Comparison of ENCODE assay signal across 9 mouse cellular contexts in genomic region chr2:157471292-157471691, GRCm38 (mm10). TPM values are rescaled to one million over a fixed set of nuclear protein-coding genes. Genes with fewer than 3 reads are reported as not detected.
DNase-seq lines count a peak whose midpoint lies in the region; ATAC-seq and TF ChIP-seq lines count a peak whose summit lies in the region.
"Had no signal": no experiment of that assay in that cellular context is flagged by ENCODE, and none has a peak within 500 bp of the region (broad histone marks: within the 10 kb centered on the region; RNA-seq: fewer than 3 reads in every experiment).

No protein-coding gene starts in this region.

- H3K9me3 ChIP-seq in limb, embryonic 12.5 days: no peaks in the 10 kb centered on the region
- no peaks in the 10 kb centered on the region for H3K9me3 ChIP-seq in stomach, postnatal 0 days (ENCODE audit: control insufficient read depth, low read length)

- no peak for TF ChIP-seq EP300 in stomach, postnatal 0 days (optimal IDR thresholded peaks at IDR 0.05)

- no peak overlapping the region for H3K4me3 ChIP-seq in limb, embryonic 12.5 days (replicated peaks)
- H3K4me3 ChIP-seq in stomach, postnatal 0 days (ENCODE audit: low read depth, low read length): no peak overlapping the region
- H3K4me3 ChIP-seq: erythroblast, embryonic 14.5 days had no signal

- H3K36me3 ChIP-seq in limb, embryonic 12.5 days: peaks cover 57% of the 10 kb centered on the region
- peaks cover 25% of the 10 kb centered on the region for H3K36me3 ChIP-seq in stomach, postnatal 0 days (ENCODE audit: control insufficient read depth, insufficient read depth, low read length)

- WGBS in limb, embryonic 12.5 days: 78% methylated on average over 7 of the region's 7 CpGs
- 54% methylated on average over 7 of the region's 7 CpGs for WGBS in stomach, postnatal 0 days

- H3K4me1 ChIP-seq in limb, embryonic 12.5 days (replicated peaks): peaks cover 74% of the 10 kb centered on the region
- 0 out of 2 replicates have a peak, but pooled peaks cover 3% of the 10 kb centered on the region for H3K4me1 ChIP-seq in stomach, postnatal 0 days (replicated peaks; ENCODE audit: control insufficient read depth, insufficient read depth)

- no peak overlapping the region for H3K4me2 ChIP-seq in limb, embryonic 12.5 days
- H3K4me2 ChIP-seq in stomach, postnatal 0 days (replicated peaks; ENCODE audit: low read depth): no peak overlapping the region

- TF ChIP-seq CTCF in stomach, postnatal 0 days (IDR thresholded peaks at IDR 0.05; ENCODE audit: low read depth): no peak

- DNase-seq in gastrocnemius, adult 18-20 months (ENCODE audit: low spot score): peak; percentile 22
- no peak for DNase-seq in gastrocnemius, postnatal 36 days
- peak; percentile 46 for DNase-seq in ovary, postnatal 36 days (ENCODE audit: low spot score)
- DNase-seq in ovary, postnatal 14 days (ENCODE audit: low spot score): no peak
- DNase-seq in stomach, postnatal 0 days (ENCODE audit: low spot score): no peak
- DNase-seq in layer of hippocampus, adult 11-12 months (ENCODE audit: low spot score): no peak
- no peak for DNase-seq in heart, postnatal 36 days

- H3K9ac ChIP-seq in limb, embryonic 12.5 days (replicated peaks): peak overlapping the region; percentile 23
- no peak overlapping the region for H3K9ac ChIP-seq in stomach, postnatal 0 days (ENCODE audit: low read length)

- ATAC-seq in limb, embryonic 12.5 days (ENCODE audit: insufficient number of reproducible peaks, insufficient read depth, low FRiP score, low TSS enrichment, low read depth): no peak
- ATAC-seq in stomach, postnatal 0 days (ENCODE audit: low FRiP score, low TSS enrichment): no peak

- H3K27ac ChIP-seq in limb, embryonic 12.5 days: peak overlapping the region; percentile 96
- H3K27ac ChIP-seq in stomach, postnatal 0 days (replicated peaks): peak overlapping the region; percentile 30

- intact Hi-C loops in gastrocnemius, postnatal 36 days (cut with DNase I): no loop called here
- intact Hi-C loops in heart, postnatal 36 days (cut with DNase I): no loop called here

- no peaks in the 10 kb centered on the region for H3K27me3 ChIP-seq in limb, embryonic 12.5 days
- no peaks in the 10 kb centered on the region for H3K27me3 ChIP-seq in stomach, postnatal 0 days (ENCODE audit: control insufficient read depth, insufficient read depth, low read length)

RNA-seq across cellular contexts. Expression of gene Src, which starts 53.0 kb away (rescaled TPM):
- 1 to 10 TPM; 2.8 to 3.0 TPM for total RNA-seq in gastrocnemius, adult 18-20 months (2021)
- 1 to 10 TPM; 2.9 to 3.5 TPM for total RNA-seq in gastrocnemius, postnatal 36 days (2021)
- polyA plus RNA-seq in limb, embryonic 12.5 days (2016; fragmentation: Nextera tagmentation; extraction: Ambion mirVana): 30.3 and 35.3 TPM in 2 replicates
- 12.0 and 12.9 TPM in 2 replicates for polyA plus RNA-seq in stomach, postnatal 0 days (2015; fragmentation: Nextera tagmentation; extraction: Ambion mirVana)
- 1 to 10 TPM; 3.4 to 4.9 TPM for total RNA-seq in heart, postnatal 36 days (2021)

Comparison
In these comparisons a context has a peak if more than half of its experiments do, and no peak if none do; other contexts are left out.
1. DNase-seq: peak in gastrocnemius, adult 18-20 months (single experiment) and ovary, postnatal 36 days (single experiment); none in gastrocnemius, postnatal 36 days (0 of 2), ovary, postnatal 14 days (single experiment), stomach, postnatal 0 days (single experiment), layer of hippocampus, adult 11-12 months (single experiment) and heart, postnatal 36 days (0 of 2).